Mouse (Mus musculus) spleen, adult 2 months (tissue): ENCODE measurements at regions not wholly inside any gene's neighbourhood (a gene's known extent, or its start where the extent isn't known, plus 50 kb on each side); places are given as distances from the start of the nearest gene placed in this dataset.
A peak's percentile ranks its signal among the peaks of the same experiment; 100 is the strongest.

Experiments used
- DNase-seq, 2 experiments: peaks; one replicate each; pipeline versions ENCODE4 v3.0.0 to v3.0.0-alpha.2; 2012 to 2021; ENCODE audit warnings: low spot score in 2 of 2, low read depth in 1 of 2
- H3K27ac ChIP-seq: fragments of 200-500 bp; 2 replicates; pipeline ENCODE4 v1.5.1; 2012; ENCODE audit warnings: low read length, inconsistent platforms; ENCODE audit not compliant: insufficient read depth
- H3K27me3 ChIP-seq: fragments of 200-500 bp; 2 replicates; pipeline ENCODE4 v1.6.1; 2012; ENCODE audit warnings: mild to moderate bottlenecking, moderate library complexity, low read length, inconsistent platforms; ENCODE audit not compliant: control insufficient read depth, insufficient read depth
- H3K36me3 ChIP-seq: fragments of 200-500 bp; 2 replicates; pipeline ENCODE4 v1.6.1; 2012; ENCODE audit warnings: mild to moderate bottlenecking, low read length, inconsistent platforms; ENCODE audit not compliant: control insufficient read depth, insufficient read depth
- H3K4me1 ChIP-seq: fragments of 200-500 bp; 2 replicates; pipeline ENCODE4 v1.6.1; 2011; ENCODE audit warnings: inconsistent platforms; ENCODE audit not compliant: control insufficient read depth, insufficient read depth, insufficient read length
- H3K4me3 ChIP-seq: fragments of 200-500 bp; 2 replicates; pipeline ENCODE4 v1.5.1; 2011; ENCODE audit warnings: mild to moderate bottlenecking, inconsistent platforms; ENCODE audit not compliant: insufficient read depth, insufficient read length; ENCODE audit errors: extremely low read depth
- CTCF ChIP-seq: fragments of 200-500 bp; IDR thresholded peaks from 2 replicates; pipeline ENCODE4 v1.5.1; 2011; ENCODE audit warnings: mild to moderate bottlenecking, inconsistent platforms; ENCODE audit not compliant: insufficient read depth, insufficient read length, insufficient replicate concordance; ENCODE audit errors: extremely low read depth
- POLR2A ChIP-seq: fragments of 200-500 bp; IDR thresholded peaks from 2 replicates; pipeline ENCODE4 v1.6.1; 2011; ENCODE audit warnings: low read depth, low read length, inconsistent platforms
- WGBS: fragments of 180-500 bp; shearing (Covaris S2); methylation state at CpG from one replicate; pipeline ENCODE4 v1.1.7; 2018; 5-methylcytosine and 5-hydroxymethylcytosine counted together

GRCm38 (mm10) chr8:126743296-126743695 is 149.5 kb upstream of the Irf2bp2 start:
- peaks cover 4% of the 10 kb centered on the region; the same call in 1 of the 2 replicates for H3K4me1 ChIP-seq
- TF ChIP-seq POLR2A (no peak), CTCF (no peak)
- 85% methylated on average over 9 of the region's 9 CpGs for WGBS

GRCm38 (mm10) chr8:126742081-126742480 is 148.3 kb upstream of the Irf2bp2 start:
- no peaks in the 10 kb centered on the region for H3K36me3 ChIP-seq
- no peak for DNase-seq
- no peak overlapping the region for H3K4me3 ChIP-seq
- H3K4me1 ChIP-seq: no peaks in the 10 kb centered on the region
- 80% methylated on average over 3 of the region's 3 CpGs for WGBS
- H3K27ac ChIP-seq: no peak overlapping the region
- TF ChIP-seq CTCF: no peak
- TF ChIP-seq POLR2A: no peak
- H3K27me3 ChIP-seq: no peaks in the 10 kb centered on the region

More at GRCm38 (mm10) chr8:126743296-126743695, 149.5 kb upstream of the Irf2bp2 start:
- DNase-seq: no peak
- Histone ChIP-seq H3K36me3 (no peaks in the 10 kb centered on the region), H3K4me3 (no peak overlapping the region), H3K27ac (no peak overlapping the region), H3K27me3 (no peaks in the 10 kb centered on the region)

- 69% methylated on average over 3 of the region's 3 CpGs for WGBS
- no peak overlapping the region for H3K4me3 ChIP-seq
- H3K27me3 ChIP-seq: no peaks in the 10 kb centered on the region
- no peak for DNase-seq
- H3K27ac ChIP-seq: no peak overlapping the region
- H3K36me3 ChIP-seq: no peaks in the 10 kb centered on the region
- peaks cover under 1% of the 10 kb centered on the region; the same call in 1 of the 2 replicates for H3K4me1 ChIP-seq
- TF ChIP-seq POLR2A (no peak), CTCF (no peak)
Measured at GRCm38 (mm10) chr8:126741031-126741430, 147.2 kb upstream of the Irf2bp2 start.

GRCm38 (mm10) chr8:126739768-126740167 is 146.0 kb upstream of the Irf2bp2 start:
- Histone ChIP-seq H3K4me3 (no peak overlapping the region), H3K27ac (no peak overlapping the region), H3K36me3 (no peaks in the 10 kb centered on the region), H3K4me1 (peaks cover 6% of the 10 kb centered on the region; the same call in 1 of the 2 replicates), H3K27me3 (no peaks in the 10 kb centered on the region)
- no peak for DNase-seq
- TF ChIP-seq CTCF: no peak
- TF ChIP-seq POLR2A: no peak
- 94% methylated on average over 10 of the region's 10 CpGs for WGBS

GRCm38 (mm10) chr8:126737032-126737431 is 143.2 kb upstream of the Irf2bp2 start:
- Histone ChIP-seq H3K36me3 (no peaks in the 10 kb centered on the region), H3K4me1 (peaks cover 6% of the 10 kb centered on the region; the same call in 1 of the 2 replicates), H3K27me3 (no peaks in the 10 kb centered on the region), H3K27ac (no peak overlapping the region), H3K4me3 (no peak overlapping the region)
- TF ChIP-seq CTCF: no peak
- TF ChIP-seq POLR2A: no peak
- DNase-seq: no peak
- 83% methylated on average over 5 of the region's 5 CpGs for WGBS

- TF ChIP-seq POLR2A (no peak), CTCF (no peak)
- peak overlapping the region; percentile 65 for H3K27ac ChIP-seq
- no peaks in the 10 kb centered on the region for H3K36me3 ChIP-seq
- DNase-seq: no peak
- WGBS: 79% methylated on average over 10 of the region's 10 CpGs
- H3K27me3 ChIP-seq: no peaks in the 10 kb centered on the region
- H3K4me3 ChIP-seq: no peak overlapping the region
- peaks cover 6% of the 10 kb centered on the region; the same call in 1 of the 2 replicates for H3K4me1 ChIP-seq
Measured at GRCm38 (mm10) chr8:126736441-126736962, 142.7 kb upstream of the Irf2bp2 start.

- H3K4me1 ChIP-seq: peaks cover 6% of the 10 kb centered on the region; the same call in 1 of the 2 replicates
- no peak for TF ChIP-seq CTCF
- no peak for TF ChIP-seq POLR2A
- H3K27me3 ChIP-seq: no peaks in the 10 kb centered on the region
- 59% methylated on average over 25 of the region's 25 CpGs for WGBS
- H3K27ac ChIP-seq: peak overlapping the region; percentile 65
- H3K36me3 ChIP-seq: no peaks in the 10 kb centered on the region
- H3K4me3 ChIP-seq: no peak overlapping the region
- peak in 1 of 2 experiments; percentile 37 for DNase-seq
Measured at GRCm38 (mm10) chr8:126735488-126736440, 142.0 kb upstream of the Irf2bp2 start.
